Mouse (Mus musculus) thymus, adult 2 months (tissue): Measurements from ENCODE around the gene Pip5k1a. TPM values are rescaled to one million over a fixed set of nuclear protein-coding genes. Genes with fewer than 3 reads are reported as not detected.

Source experiments
- DNase-seq: peaks from one replicate; pipeline ENCODE4 v3.0.0; 2021
- H3K27ac ChIP-seq: fragments of 200-500 bp; 2 replicates; pipeline ENCODE4 v1.5.1; 2012; ENCODE audit warnings: low read length, control low read depth; ENCODE audit not compliant: control insufficient read depth, insufficient read depth
- H3K27me3 ChIP-seq: fragments of 200-500 bp; 2 replicates; pipeline ENCODE4 v1.6.1; 2012; ENCODE audit warnings: mild to moderate bottlenecking, low read length, moderate library complexity, mixed read lengths; ENCODE audit not compliant: control insufficient read depth, insufficient read depth
- H3K36me3 ChIP-seq: fragments of 200-500 bp; 2 replicates; pipeline ENCODE4 v1.6.1; 2012; ENCODE audit warnings: mild to moderate bottlenecking, low read length, moderate library complexity; ENCODE audit not compliant: control insufficient read depth, insufficient read depth
- H3K4me1 ChIP-seq: fragments of 200-500 bp; replicated peaks from 2 replicates; pipeline ENCODE4 v1.6.1; 2012; ENCODE audit warnings: low read length; ENCODE audit not compliant: control insufficient read depth, insufficient read depth
- H3K4me3 ChIP-seq: fragments of 200-500 bp; 2 replicates; pipeline ENCODE4 v1.5.1; 2012; ENCODE audit warnings: mild to moderate bottlenecking, low read length, control low read depth, moderate library complexity; ENCODE audit not compliant: control insufficient read depth, insufficient read depth
- CTCF ChIP-seq: fragments of 200-500 bp; IDR thresholded peaks from 2 replicates; pipeline ENCODE4 v1.5.1; 2012; ENCODE audit warnings: mild to moderate bottlenecking, control low read depth, low read length, moderate library complexity, borderline replicate concordance; ENCODE audit not compliant: control insufficient read depth, poor library complexity, insufficient read depth; ENCODE audit errors: extremely low read depth
- POLR2A ChIP-seq: fragments of 200-500 bp; IDR thresholded peaks from 2 replicates; pipeline ENCODE4 v1.6.1; 2012; ENCODE audit warnings: mild to moderate bottlenecking, low read length, control low read depth, moderate library complexity; ENCODE audit not compliant: control insufficient read depth, poor library complexity, insufficient read depth; ENCODE audit errors: extremely low read depth
- WGBS: fragments of 180-500 bp; shearing (Covaris S2); methylation state at CpG from one replicate; pipeline ENCODE4 v1.1.7; 2018; 5-methylcytosine and 5-hydroxymethylcytosine counted together
- polyA plus RNA-seq: library from polyadenylated mRNA; depleted of rRNA; stranded (reverse); fragments of >200 nt; gene quantifications from 2 replicates; pipeline ENCODE4 v1.2.3, GENCODE M21; 2012; rRNA removed

Gene Pip5k1a
- polyA plus RNA-seq, 1 experiment: 36.5 TPM

GRCm38 (mm10) chr3:95012982-95013381, 93.7 kb downstream of the Pip5k1a start:
- TF ChIP-seq POLR2A (no peak), CTCF (no peak)
- H3K36me3 ChIP-seq: peaks cover 39% of the 10 kb centered on the region
- no peaks in the 10 kb centered on the region for H3K27me3 ChIP-seq
- WGBS: 97% methylated on average over 3 of the region's 3 CpGs
- H3K4me3 ChIP-seq: no peak overlapping the region
- DNase-seq: no peak
- H3K27ac ChIP-seq: no peak overlapping the region
- H3K4me1 ChIP-seq: peaks cover 13% of the 10 kb centered on the region

GRCm38 (mm10) chr3:95010396-95010795, 96.3 kb downstream of the Pip5k1a start:
- Histone ChIP-seq H3K27ac (no peak overlapping the region), H3K27me3 (no peaks in the 10 kb centered on the region), H3K4me3 (no peak overlapping the region), H3K36me3 (peaks cover 64% of the 10 kb centered on the region), H3K4me1 (peaks cover 10% of the 10 kb centered on the region)
- TF ChIP-seq POLR2A (no peak), CTCF (no peak)
- DNase-seq: no peak
- WGBS: 95% methylated on average over 7 of the region's 7 CpGs

Other genes starting within 250 kb of the Pip5k1a start
- gene Psmb4, start 220.0 kb downstream of the Pip5k1a start, polyA plus RNA-seq: 314 and 384 TPM in 2 replicates
- 15.9 and 26.7 TPM in 2 replicates for gene Selenbp1, start 173.9 kb downstream of the Pip5k1a start, polyA plus RNA-seq
- 33.3 and 36.8 TPM in 2 replicates for gene Rfx5, start 152.9 kb downstream of the Pip5k1a start, polyA plus RNA-seq
- 59.0 and 62.3 TPM in 2 replicates for gene Pi4kb, start 132.2 kb downstream of the Pip5k1a start, polyA plus RNA-seq
- 57.1 and 61.2 TPM in 2 replicates for gene Zfp687, start 91.5 kb downstream of the Pip5k1a start, polyA plus RNA-seq
- gene Psmd4, start 64.3 kb downstream of the Pip5k1a start, polyA plus RNA-seq: 212 and 227 TPM in 2 replicates
- 77.1 and 78.4 TPM in 2 replicates for gene Vps72, start 4.1 kb upstream of the Pip5k1a start, polyA plus RNA-seq
- gene Tmod4, start 17.5 kb upstream of the Pip5k1a start, polyA plus RNA-seq: 1.8 and 3.6 TPM in 2 replicates
- 56.4 and 63.8 TPM in 2 replicates for gene Scnm1, start 27.1 kb upstream of the Pip5k1a start, polyA plus RNA-seq
- gene Lysmd1, start 27.2 kb upstream of the Pip5k1a start, polyA plus RNA-seq: 13.1 and 14.1 TPM in 2 replicates
- gene Tnfaip8l2, start 35.4 kb upstream of the Pip5k1a start, polyA plus RNA-seq: 78.5 and 79.6 TPM in 2 replicates
- 12.0 and 14.0 TPM in 2 replicates for gene Sema6c, start 53.5 kb upstream of the Pip5k1a start, polyA plus RNA-seq
- gene Gabpb2, start 111.0 kb upstream of the Pip5k1a start, polyA plus RNA-seq: 39.7 and 41.7 TPM in 2 replicates
- 137 and 156 TPM in 2 replicates for gene Cdc42se1, start 121.8 kb upstream of the Pip5k1a start, polyA plus RNA-seq
- gene Mllt11, start 125.2 kb upstream of the Pip5k1a start, polyA plus RNA-seq: 53.0 and 66.1 TPM in 2 replicates
- gene Gm128, start 134.7 kb upstream of the Pip5k1a start, polyA plus RNA-seq: 0.30 and 0.33 TPM in 2 replicates
- 1.3 and 1.6 TPM in 2 replicates for gene Bnipl, start 144.3 kb upstream of the Pip5k1a start, polyA plus RNA-seq
- 50.3 and 50.4 TPM in 2 replicates for gene Mindy1, start 174.4 kb upstream of the Pip5k1a start, polyA plus RNA-seq
- gene Prune1, start 175.1 kb upstream of the Pip5k1a start, polyA plus RNA-seq: 17.2 and 18.5 TPM in 2 replicates
- gene Anxa9, start 200.2 kb upstream of the Pip5k1a start, polyA plus RNA-seq: 1.4 and 1.5 TPM in 2 replicates
- gene Cers2, start 207.9 kb upstream of the Pip5k1a start, polyA plus RNA-seq: 129 and 140 TPM in 2 replicates